Mouse (Mus musculus) hindbrain, embryonic 12.5 days (tissue): Measurements from ENCODE around the gene Hist1h2ah. TPM values are rescaled to one million over a fixed set of nuclear protein-coding genes. Genes with fewer than 3 reads are reported as not detected.

Source experiments
- ATAC-seq: fragments of 200-750 bp; cut with Nextera tagmentation; 2 replicates; pipeline ENCODE4 v1.8.0; 2017; ENCODE audit warnings: moderate TSS enrichment; ENCODE audit not compliant: low FRiP score
- H3K27ac ChIP-seq: fragments of 300-500 bp; sonication (generic); 2 replicates; pipeline ENCODE4 v1.5.1; 2016; ENCODE audit warnings: mild to moderate bottlenecking
- H3K27me3 ChIP-seq: fragments of 300-500 bp; sonication (generic); 2 replicates; pipeline ENCODE4 v1.6.1; 2016; ENCODE audit warnings: mild to moderate bottlenecking
- H3K36me3 ChIP-seq: fragments of 300-500 bp; sonication (generic); 2 replicates; pipeline ENCODE4 v1.6.1; 2016; ENCODE audit warnings: mild to moderate bottlenecking
- H3K4me1 ChIP-seq: fragments of 300-500 bp; sonication (generic); 2 replicates; pipeline ENCODE4 v1.6.1; 2016
- H3K4me2 ChIP-seq: fragments of 300-500 bp; sonication (generic); replicated peaks from 2 replicates; pipeline ENCODE4 v1.6.1; 2016; ENCODE audit warnings: mild to moderate bottlenecking
- H3K4me3 ChIP-seq: fragments of 300-500 bp; sonication (generic); 2 replicates; pipeline ENCODE4 v1.5.1; 2016; ENCODE audit warnings: mild to moderate bottlenecking
- H3K9ac ChIP-seq: fragments of 300-500 bp; sonication (generic); 2 replicates; pipeline ENCODE4 v1.6.1; 2016; ENCODE audit warnings: mild to moderate bottlenecking, moderate library complexity
- H3K9me3 ChIP-seq: fragments of 300-500 bp; sonication (generic); replicated peaks from 2 replicates; pipeline ENCODE4 v1.6.1; 2016; ENCODE audit warnings: mild to moderate bottlenecking
- WGBS: fragments of 180-500 bp; shearing (Covaris S2); methylation state at CpG from one replicate; pipeline ENCODE4 v1.1.7; 2016; 5-methylcytosine and 5-hydroxymethylcytosine counted together
- polyA plus RNA-seq: library from polyadenylated mRNA; unstranded; fragments of >200 nt; fragmentation: Nextera tagmentation; extraction: Ambion mirVana; gene quantifications from 2 replicates; pipeline ENCODE4 v1.2.1, GENCODE M21; 2016

Hist1h2ah gene
- polyA plus RNA-seq, 1 experiment from 2014 or later, result 17.9 TPM

- peaks cover 10% of the 10 kb centered on the region for H3K4me1 ChIP-seq
- H3K27me3 ChIP-seq, result peaks cover 91% of the 10 kb centered on the region
- H3K9me3 ChIP-seq, result no peaks in the 10 kb centered on the region
- ATAC-seq, result no peak
- H3K27ac ChIP-seq, result no peak overlapping the region
- H3K4me3 ChIP-seq, result no peak overlapping the region
- no peak overlapping the region for H3K4me2 ChIP-seq
- no peaks in the 10 kb centered on the region for H3K36me3 ChIP-seq
- whole genome bisulfite sequencing, result 33% methylated on average over 4 of the region's 4 CpGs
- no peak overlapping the region for H3K9ac ChIP-seq
These were observed 36.2 kb downstream of the Hist1h2ah start for GRCm38 (mm10) chr13:21999147-21999546.

DNA sequence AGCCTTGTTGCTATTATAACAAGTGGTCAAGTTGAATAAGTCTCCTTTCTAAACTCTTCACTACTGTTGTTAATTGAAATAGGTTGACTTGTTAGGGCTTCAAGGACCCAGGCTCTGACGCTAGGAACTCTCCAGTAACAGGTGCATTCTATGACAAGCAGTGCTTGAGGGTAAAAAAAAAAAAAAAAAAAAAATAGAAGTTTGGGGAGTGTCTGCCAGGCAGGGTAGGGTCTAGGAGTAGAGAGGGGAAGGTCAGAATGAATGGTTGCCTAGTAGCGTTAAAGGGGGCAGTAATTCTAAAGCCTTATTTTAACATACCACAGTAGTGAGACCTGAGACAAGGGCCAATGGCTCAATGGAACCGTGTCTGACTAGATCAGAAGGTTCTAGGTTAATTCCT is 37.0 kb downstream of the Hist1h2ah start:
- Histone ChIP-seq H3K9ac (no peak overlapping the region), H3K9me3 (no peaks in the 10 kb centered on the region), H3K4me3 (no peak overlapping the region), H3K27me3 (peaks cover 88% of the 10 kb centered on the region), H3K36me3 (no peaks in the 10 kb centered on the region), H3K27ac (no peak overlapping the region), H3K4me1 (peaks cover 10% of the 10 kb centered on the region), H3K4me2 (no peak overlapping the region)
- 32% methylated on average over 3 of the region's 3 CpGs for WGBS
- no peak for ATAC-seq

DNA sequence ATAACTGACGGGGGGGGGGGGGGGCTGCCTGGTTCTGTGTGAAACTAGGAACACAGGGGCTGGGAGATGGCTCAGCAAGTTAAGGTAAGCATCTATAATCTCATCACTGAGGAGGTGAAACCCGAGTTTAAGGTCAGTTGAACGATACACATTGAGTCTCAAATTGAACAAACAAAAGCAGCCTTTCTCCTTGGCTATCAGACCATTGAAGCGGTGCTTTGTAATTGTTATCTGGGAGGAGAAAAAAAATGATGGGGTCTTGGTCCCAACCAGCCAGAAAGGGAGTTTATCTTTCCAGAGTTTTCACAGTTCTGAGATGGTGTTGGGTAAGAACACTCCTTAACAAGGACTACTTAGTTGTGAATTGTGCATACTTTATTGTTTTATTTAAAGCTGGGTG is 37.5 kb downstream of the Hist1h2ah start:
- Histone ChIP-seq H3K4me2 (no peak overlapping the region), H3K4me1 (peaks cover 10% of the 10 kb centered on the region), H3K27me3 (peaks cover 86% of the 10 kb centered on the region), H3K36me3 (no peaks in the 10 kb centered on the region), H3K9me3 (no peaks in the 10 kb centered on the region), H3K27ac (no peak overlapping the region), H3K9ac (no peak overlapping the region), H3K4me3 (no peak overlapping the region)
- 6% methylated on average over 4 of the region's 4 CpGs for WGBS
- no peak for ATAC-seq

DNA sequence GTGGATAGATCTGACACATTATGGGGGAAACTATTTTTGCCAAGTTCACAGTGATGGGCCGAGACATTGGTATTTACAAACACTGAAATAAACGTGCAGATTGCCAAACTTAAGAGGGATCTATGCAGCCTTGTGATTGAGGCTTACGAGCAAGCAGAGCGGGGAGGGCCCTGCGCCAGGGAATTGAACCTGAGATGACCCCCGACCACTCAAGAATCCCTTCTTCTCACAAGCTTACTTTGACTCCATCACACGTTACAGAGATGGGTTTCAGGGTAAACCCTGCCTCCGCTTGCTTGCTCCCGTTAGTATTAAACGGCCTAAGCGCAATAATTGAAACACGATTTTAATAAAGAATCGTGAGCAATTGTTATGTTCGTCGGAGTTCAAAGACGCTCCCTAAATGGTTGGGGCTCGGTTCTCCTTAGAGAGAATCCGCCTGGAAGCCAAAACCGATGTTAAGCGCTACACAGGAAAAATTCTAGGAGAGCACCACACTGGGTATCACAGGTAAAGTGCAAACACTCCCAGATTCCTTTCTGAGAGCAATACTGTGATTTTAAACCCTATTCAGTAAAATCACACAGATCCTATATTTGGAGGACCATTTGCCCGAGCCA is 38.1 kb downstream of the Hist1h2ah start:
- Histone ChIP-seq H3K4me3 (peak overlapping the region; percentile 11; the same call in 1 of the 2 replicates), H3K27ac (no peak overlapping the region), H3K9ac (no peak overlapping the region), H3K4me1 (peaks cover 10% of the 10 kb centered on the region), H3K4me2 (peak overlapping the region; percentile 35), H3K36me3 (no peaks in the 10 kb centered on the region), H3K9me3 (no peaks in the 10 kb centered on the region), H3K27me3 (peaks cover 83% of the 10 kb centered on the region)
- ATAC-seq, result no peak
- WGBS, result 1% methylated on average over 21 of the region's 21 CpGs

GRCm38 (mm10) chr13:21996840-21997185 is 38.6 kb downstream of the Hist1h2ah start:
- Histone ChIP-seq H3K36me3 (no peaks in the 10 kb centered on the region), H3K9me3 (no peaks in the 10 kb centered on the region), H3K4me2 (peak overlapping the region; percentile 35), H3K4me3 (peak overlapping the region; percentile 11; the same call in 1 of the 2 replicates), H3K9ac (no peak overlapping the region), H3K27me3 (peaks cover 78% of the 10 kb centered on the region), H3K27ac (no peak overlapping the region), H3K4me1 (peaks cover 10% of the 10 kb centered on the region)
- no peak for ATAC-seq
- WGBS, result under 1% methylated on average over 13 of the region's 13 CpGs

DNA sequence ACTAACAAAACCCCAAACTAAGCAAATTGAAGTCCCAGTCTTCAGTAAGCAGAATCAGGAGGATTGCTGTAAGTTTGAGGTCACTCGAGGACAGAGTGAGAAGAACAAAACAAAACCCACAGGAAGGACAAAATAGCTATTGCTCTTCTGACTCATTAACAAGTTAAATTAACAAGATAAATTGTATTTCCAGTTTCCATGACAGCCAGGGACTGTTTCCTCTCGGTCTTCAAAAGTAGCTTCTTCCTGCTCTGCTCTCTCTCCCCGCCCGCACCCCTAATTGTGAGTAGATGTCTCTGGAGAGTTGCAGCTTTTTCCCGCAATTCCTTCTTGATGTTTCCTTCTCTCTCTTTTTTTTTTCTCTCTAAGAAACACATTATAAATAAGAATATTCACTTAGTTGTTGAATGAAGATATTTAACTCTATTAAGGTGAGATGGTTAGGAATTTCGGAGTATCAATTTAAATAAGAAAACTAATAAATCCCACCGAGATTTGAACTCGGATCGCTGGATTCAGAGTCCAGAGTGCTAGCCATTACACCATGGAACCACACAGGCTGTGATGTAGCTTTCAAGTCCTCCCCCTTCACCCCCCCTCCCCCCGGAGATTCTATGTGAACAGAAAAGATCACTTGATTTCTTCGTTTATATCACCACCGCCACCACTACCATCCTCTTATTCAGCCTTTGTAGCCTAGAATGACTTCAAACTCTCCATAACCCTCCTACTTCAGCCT is 39.1 kb downstream of the Hist1h2ah start:
- Histone ChIP-seq H3K27me3 (peaks cover 75% of the 10 kb centered on the region), H3K27ac (no peak overlapping the region), H3K9me3 (no peaks in the 10 kb centered on the region), H3K4me2 (peak overlapping the region; percentile 45), H3K4me1 (peaks cover 10% of the 10 kb centered on the region), H3K4me3 (peak overlapping the region; percentile 28; the same call in 1 of the 2 replicates), H3K36me3 (no peaks in the 10 kb centered on the region), H3K9ac (no peak overlapping the region)
- no peak for ATAC-seq
- WGBS, result 4% methylated on average over 12 of the region's 12 CpGs

- no peaks in the 10 kb centered on the region for H3K9me3 ChIP-seq
- H3K4me1 ChIP-seq, result peaks cover 10% of the 10 kb centered on the region
- H3K4me2 ChIP-seq, result peak overlapping the region; percentile 45
- no peak overlapping the region for H3K9ac ChIP-seq
- WGBS, result under 1% methylated on average over 21 of the region's 21 CpGs
- no peak overlapping the region for H3K27ac ChIP-seq
- H3K4me3 ChIP-seq, result peak overlapping the region; percentile 28
- ATAC-seq, result no peak
- no peaks in the 10 kb centered on the region for H3K36me3 ChIP-seq
- H3K27me3 ChIP-seq, result peaks cover 73% of the 10 kb centered on the region
These were observed 39.9 kb downstream of the Hist1h2ah start for GRCm38 (mm10) chr13:21995331-21995914.

- Histone ChIP-seq H3K4me3 (peak overlapping the region; percentile 28), H3K4me2 (peak overlapping the region; percentile 45), H3K27ac (no peak overlapping the region), H3K9ac (no peak overlapping the region), H3K4me1 (peaks cover 10% of the 10 kb centered on the region), H3K27me3 (peaks cover 68% of the 10 kb centered on the region), H3K9me3 (no peaks in the 10 kb centered on the region), H3K36me3 (no peaks in the 10 kb centered on the region)
- ATAC-seq, result no peak
- WGBS, result 4% methylated on average over 8 of the region's 8 CpGs
These were observed 40.5 kb downstream of the Hist1h2ah start for GRCm38 (mm10) chr13:21994896-21995295.

GRCm38 (mm10) chr13:21993957-21994738 is 41.2 kb downstream of the Hist1h2ah start:
- H3K4me1 ChIP-seq, result peaks cover 10% of the 10 kb centered on the region
- ATAC-seq, result no peak
- H3K27ac ChIP-seq, result no peak overlapping the region
- peaks cover 60% of the 10 kb centered on the region for H3K27me3 ChIP-seq
- H3K36me3 ChIP-seq, result no peaks in the 10 kb centered on the region
- no peak overlapping the region for H3K4me2 ChIP-seq
- no peaks in the 10 kb centered on the region for H3K9me3 ChIP-seq
- no peak overlapping the region for H3K9ac ChIP-seq
- no peak overlapping the region for H3K4me3 ChIP-seq
- WGBS, result 1% methylated on average over 22 of the region's 22 CpGs

DNA sequence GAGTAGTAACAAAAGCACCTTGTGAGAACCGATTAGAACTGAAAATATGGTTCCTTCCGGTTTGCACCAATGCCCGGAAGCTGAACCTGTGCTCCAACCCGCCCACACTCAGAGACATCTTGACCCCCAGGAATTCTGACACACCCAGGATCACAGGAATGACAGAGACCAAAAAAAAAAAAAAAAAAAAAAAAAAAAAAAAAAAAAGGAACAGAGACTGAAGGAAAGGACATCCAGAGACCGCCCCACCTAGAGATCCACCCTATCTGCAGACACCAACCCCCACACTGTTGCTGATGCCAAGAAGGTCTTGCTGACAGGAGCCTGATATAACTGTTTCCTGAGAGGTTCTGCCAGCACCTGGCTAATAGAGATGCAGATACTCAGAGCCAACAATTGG is 42.8 kb downstream of the Hist1h2ah start:
- Histone ChIP-seq H3K4me3 (no peak overlapping the region), H3K27me3 (peaks cover 44% of the 10 kb centered on the region), H3K27ac (no peak overlapping the region), H3K9ac (no peak overlapping the region), H3K9me3 (no peaks in the 10 kb centered on the region), H3K4me2 (no peak overlapping the region), H3K4me1 (peaks cover 10% of the 10 kb centered on the region), H3K36me3 (no peaks in the 10 kb centered on the region)
- WGBS, result 80% methylated on average over 5 of the region's 5 CpGs
- no peak for ATAC-seq
